Mouse (Mus musculus): ENCODE measurements around the gene Tmem217. TPM values are rescaled to one million over a fixed set of nuclear protein-coding genes. Genes with fewer than 3 reads are reported as not detected.

Tmem217 gene
- polyA plus RNA-seq, 1 experiment = not detected

DNA sequence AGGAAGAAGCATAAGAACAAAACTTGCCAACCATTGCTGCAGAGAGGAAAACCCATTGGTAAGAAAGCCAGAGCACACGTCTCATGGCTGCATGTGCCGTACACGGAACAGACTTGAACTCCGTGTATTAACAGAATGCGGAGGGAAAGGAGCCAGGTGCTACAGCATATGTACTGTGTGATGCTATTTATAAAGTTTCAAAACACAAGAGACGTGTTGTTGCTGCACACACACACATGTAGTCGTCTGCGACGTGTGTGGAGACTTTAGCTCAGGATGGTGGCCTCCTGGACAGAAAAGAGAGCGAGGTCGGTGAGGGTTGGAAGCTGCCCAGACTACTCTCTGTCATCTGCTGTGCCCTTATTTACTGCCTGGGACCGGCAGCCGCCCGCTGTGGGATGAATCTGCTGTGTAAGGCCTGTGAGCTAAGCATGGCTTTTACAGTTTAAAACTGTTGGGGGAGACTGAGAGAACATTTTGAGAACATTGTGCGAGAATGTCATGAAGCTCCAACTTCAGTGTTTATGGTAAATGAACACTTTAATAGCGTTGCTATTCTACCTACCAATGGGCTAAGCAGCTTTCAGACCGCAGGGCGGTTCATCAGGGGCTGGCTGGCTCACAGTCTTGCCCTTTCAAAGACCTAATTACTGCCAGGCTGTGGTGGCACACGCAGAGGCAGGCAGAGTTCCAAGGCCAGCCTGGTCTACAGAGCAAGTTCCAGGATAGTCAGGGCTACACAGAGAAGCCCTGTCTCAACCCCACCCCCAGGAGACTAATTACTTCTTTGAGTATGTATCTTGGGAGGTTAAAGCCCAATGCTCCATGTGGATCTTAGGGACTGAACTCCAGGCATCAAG is 9.1 kb downstream of the Tmem217 start:
- Histone ChIP-seq H3K9me3 (ENCODE audit: control insufficient read depth, low read length) (peaks cover 3% of the 10 kb centered on the region), H3K4me3 (replicated peaks) (no peak overlapping the region), H3K36me3 (ENCODE audit: control insufficient read depth) (no peaks in the 10 kb centered on the region), H3K4me1 (ENCODE audit: control insufficient read depth) (no peaks in the 10 kb centered on the region), H3K27me3 (ENCODE audit: control insufficient read depth) (no peaks in the 10 kb centered on the region; the same call in 1 of the 2 replicates)
- no peak for TF ChIP-seq GATA1 (IDR thresholded peaks at IDR 0.05; ENCODE audit: low read length)
- TF ChIP-seq TAL1 (IDR thresholded peaks at IDR 0.05; ENCODE audit: low read length) = no peak

GRCm38 (mm10) chr17:29541419-29541818 is 10.8 kb downstream of the Tmem217 start:
- Histone ChIP-seq H3K9me3 (ENCODE audit: control insufficient read depth, low read length) (peaks cover 3% of the 10 kb centered on the region), H3K36me3 (ENCODE audit: control insufficient read depth) (no peaks in the 10 kb centered on the region), H3K4me1 (ENCODE audit: control insufficient read depth) (no peaks in the 10 kb centered on the region), H3K27me3 (ENCODE audit: control insufficient read depth) (no peaks in the 10 kb centered on the region), H3K4me3 (replicated peaks) (no peak overlapping the region)
- TF ChIP-seq TAL1 (IDR thresholded peaks at IDR 0.05; ENCODE audit: low read length) (no peak), GATA1 (IDR thresholded peaks at IDR 0.05; ENCODE audit: low read length) (no peak)

GRCm38 (mm10) chr17:29540426-29540825 is 11.8 kb downstream of the Tmem217 start:
- H3K4me1 ChIP-seq (ENCODE audit: control insufficient read depth) = no peaks in the 10 kb centered on the region
- no peaks in the 10 kb centered on the region for H3K27me3 ChIP-seq (ENCODE audit: control insufficient read depth)
- peaks cover 2% of the 10 kb centered on the region; the same call in 1 of the 2 replicates for H3K9me3 ChIP-seq (ENCODE audit: control insufficient read depth, low read length)
- no peaks in the 10 kb centered on the region for H3K36me3 ChIP-seq (ENCODE audit: control insufficient read depth)
- H3K4me3 ChIP-seq (replicated peaks) = no peak overlapping the region
- TF ChIP-seq TAL1 (IDR thresholded peaks at IDR 0.05; ENCODE audit: low read length) = no peak
- TF ChIP-seq GATA1 (IDR thresholded peaks at IDR 0.05; ENCODE audit: low read length) = no peak

DNA sequence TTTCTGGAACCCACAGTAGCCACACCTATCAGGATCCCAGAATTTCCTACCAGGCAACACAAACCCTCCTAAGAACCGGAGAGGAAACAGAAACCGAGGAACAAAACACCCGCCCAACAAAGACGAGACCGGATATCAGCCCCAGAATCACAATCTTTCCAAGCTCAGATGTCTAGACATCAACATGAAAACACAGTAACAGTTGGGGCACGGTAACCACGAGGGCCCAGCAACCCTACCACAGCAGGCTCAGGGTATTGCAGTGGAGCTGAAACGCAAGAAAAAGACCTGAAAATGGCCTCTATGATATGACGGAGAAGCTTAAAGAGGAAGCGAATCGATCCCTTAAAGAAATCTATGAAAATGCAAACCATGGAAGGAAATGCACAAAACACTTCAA is 18.3 kb downstream of the Tmem217 start:
- TF ChIP-seq GATA1 (IDR thresholded peaks at IDR 0.05; ENCODE audit: low read length) (no peak), TAL1 (IDR thresholded peaks at IDR 0.05; ENCODE audit: low read length) (no peak)
- Histone ChIP-seq H3K4me3 (replicated peaks) (no peak overlapping the region), H3K9me3 (ENCODE audit: control insufficient read depth, low read length) (peaks cover 5% of the 10 kb centered on the region; the same call in 1 of the 2 replicates)

GRCm38 (mm10) chr17:29531757-29532384 is 20.3 kb downstream of the Tmem217 start:
- no peaks in the 10 kb centered on the region for H3K27me3 ChIP-seq (ENCODE audit: control insufficient read depth)
- no peaks in the 10 kb centered on the region for H3K4me1 ChIP-seq (ENCODE audit: control insufficient read depth)
- no peak for TF ChIP-seq GATA1 (IDR thresholded peaks at IDR 0.05; ENCODE audit: low read length)
- no peak for TF ChIP-seq TAL1 (IDR thresholded peaks at IDR 0.05; ENCODE audit: low read length)
- H3K4me3 ChIP-seq (replicated peaks) = no peak overlapping the region
- H3K36me3 ChIP-seq (ENCODE audit: control insufficient read depth) = no peaks in the 10 kb centered on the region
- H3K9me3 ChIP-seq (ENCODE audit: control insufficient read depth, low read length) = peaks cover 5% of the 10 kb centered on the region; the same call in 1 of the 2 replicates

More for the DNA sequence above, 18.3 kb downstream of the Tmem217 start:
- Histone ChIP-seq H3K27me3 (ENCODE audit: control insufficient read depth) (no peaks in the 10 kb centered on the region), H3K4me1 (ENCODE audit: control insufficient read depth) (no peaks in the 10 kb centered on the region), H3K36me3 (ENCODE audit: control insufficient read depth) (no peaks in the 10 kb centered on the region)

DNA sequence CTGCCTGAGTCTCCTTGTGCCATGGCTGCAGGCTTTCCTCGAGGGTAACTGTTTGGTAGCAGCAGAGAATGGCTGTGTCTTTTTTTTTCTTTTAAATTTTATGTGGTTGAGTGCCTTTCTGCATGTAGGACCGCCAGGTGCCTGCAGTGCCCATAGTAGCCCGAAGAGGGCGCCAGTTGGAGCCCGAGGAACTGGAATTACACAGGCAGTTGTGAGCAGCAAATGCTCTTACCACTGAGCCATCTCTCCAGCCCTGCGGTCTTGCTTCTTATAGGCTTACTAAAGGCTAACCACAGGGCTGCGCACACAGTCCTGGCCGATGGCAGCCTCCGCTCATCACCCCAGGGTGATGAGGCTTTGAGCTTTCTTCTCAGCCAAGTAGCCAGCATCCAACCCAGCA is 20.9 kb downstream of the Tmem217 start:
- TF ChIP-seq TAL1 (IDR thresholded peaks at IDR 0.05; ENCODE audit: low read length) = no peak
- no peak for TF ChIP-seq GATA1 (IDR thresholded peaks at IDR 0.05; ENCODE audit: low read length)
- Histone ChIP-seq H3K4me3 (replicated peaks) (no peak overlapping the region), H3K36me3 (ENCODE audit: control insufficient read depth) (no peaks in the 10 kb centered on the region)

DNA sequence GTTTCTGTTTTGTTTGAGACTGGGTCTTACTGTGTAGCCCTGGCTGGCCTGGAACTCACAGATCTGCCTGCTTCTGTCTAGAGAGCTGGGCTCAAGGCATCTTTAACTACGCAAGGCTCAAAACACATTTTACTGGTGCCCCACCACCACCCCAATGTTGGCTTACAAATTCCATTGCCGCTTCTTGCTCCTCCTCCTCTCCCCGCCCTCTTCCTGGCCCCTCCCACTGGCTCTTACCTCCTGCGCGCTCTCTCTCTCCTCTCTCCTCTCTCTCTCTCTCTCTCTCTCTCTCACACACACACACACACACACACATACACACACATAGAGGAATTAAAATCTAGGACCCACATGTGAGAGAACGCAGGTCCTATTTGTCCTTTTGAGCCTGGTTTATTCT is 21.7 kb downstream of the Tmem217 start:
- TF ChIP-seq TAL1 (IDR thresholded peaks at IDR 0.05; ENCODE audit: low read length) (no peak), GATA1 (IDR thresholded peaks at IDR 0.05; ENCODE audit: low read length) (no peak)
- H3K36me3 ChIP-seq (ENCODE audit: control insufficient read depth) = no peaks in the 10 kb centered on the region
- no peaks in the 10 kb centered on the region; the same call in 1 of the 2 replicates for H3K27me3 ChIP-seq (ENCODE audit: control insufficient read depth)
- no peaks in the 10 kb centered on the region for H3K4me1 ChIP-seq (ENCODE audit: control insufficient read depth)
- peaks cover 16% of the 10 kb centered on the region for H3K9me3 ChIP-seq (ENCODE audit: control insufficient read depth, low read length)
- H3K4me3 ChIP-seq (replicated peaks) = no peak overlapping the region

More for the DNA sequence above, 20.9 kb downstream of the Tmem217 start:
- H3K4me1 ChIP-seq (ENCODE audit: control insufficient read depth) = no peaks in the 10 kb centered on the region
- H3K9me3 ChIP-seq (ENCODE audit: control insufficient read depth, low read length) = peaks cover 10% of the 10 kb centered on the region
- H3K27me3 ChIP-seq (ENCODE audit: control insufficient read depth) = no peaks in the 10 kb centered on the region; the same call in 1 of the 2 replicates

DNA sequence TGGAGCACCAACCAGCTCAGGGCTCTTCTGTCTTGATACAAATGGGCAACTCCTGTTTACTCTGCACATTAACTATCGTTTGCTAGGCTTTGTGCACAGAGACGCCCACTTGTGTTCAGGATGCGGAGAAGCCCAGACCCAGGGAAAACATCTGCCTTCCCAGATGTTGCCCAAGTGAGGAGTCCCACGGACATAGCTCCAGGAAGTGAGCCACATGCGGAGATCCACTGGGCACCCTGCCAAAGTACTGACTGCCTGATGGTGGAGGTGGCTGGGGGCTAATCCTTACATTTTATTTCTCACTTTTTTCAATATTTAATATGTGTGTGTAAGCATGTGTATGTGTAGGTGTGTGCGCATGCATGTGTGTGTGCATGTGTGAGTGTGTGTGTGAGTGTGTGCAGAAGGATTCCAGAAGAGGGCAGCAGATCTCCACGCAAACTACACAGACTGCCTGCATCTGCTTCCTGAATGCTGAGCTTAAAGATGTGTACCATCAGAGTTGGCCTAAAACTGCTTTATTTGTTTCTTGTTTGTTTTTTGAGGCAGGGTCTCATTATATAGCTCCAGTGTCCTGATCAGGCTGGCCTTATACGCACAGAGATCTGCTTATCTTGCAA is 23.5 kb downstream of the Tmem217 start:
- H3K9me3 ChIP-seq (ENCODE audit: control insufficient read depth, low read length) = peaks cover 17% of the 10 kb centered on the region
- H3K27me3 ChIP-seq (ENCODE audit: control insufficient read depth) = no peaks in the 10 kb centered on the region; the same call in 1 of the 2 replicates
- H3K4me1 ChIP-seq (ENCODE audit: control insufficient read depth) = no peaks in the 10 kb centered on the region
- TF ChIP-seq GATA1 (IDR thresholded peaks at IDR 0.05; ENCODE audit: low read length) = no peak
- no peak for TF ChIP-seq TAL1 (IDR thresholded peaks at IDR 0.05; ENCODE audit: low read length)
- no peaks in the 10 kb centered on the region for H3K36me3 ChIP-seq (ENCODE audit: control insufficient read depth)
- H3K4me3 ChIP-seq (replicated peaks) = no peak overlapping the region

GRCm38 (mm10) chr17:29525613-29526012 is 26.6 kb downstream of the Tmem217 start:
- Histone ChIP-seq H3K4me1 (ENCODE audit: control insufficient read depth) (no peaks in the 10 kb centered on the region), H3K4me3 (replicated peaks) (no peak overlapping the region), H3K9me3 (ENCODE audit: control insufficient read depth, low read length) (peaks cover 17% of the 10 kb centered on the region), H3K36me3 (ENCODE audit: control insufficient read depth) (no peaks in the 10 kb centered on the region), H3K27me3 (ENCODE audit: control insufficient read depth) (no peaks in the 10 kb centered on the region; the same call in 1 of the 2 replicates)
- TF ChIP-seq TAL1 (IDR thresholded peaks at IDR 0.05; ENCODE audit: low read length) (no peak), GATA1 (IDR thresholded peaks at IDR 0.05; ENCODE audit: low read length) (no peak)
